Mouse (Mus musculus): ENCODE measurements around the gene Pde6c. TPM values are rescaled to one million over a fixed set of nuclear protein-coding genes. Genes with fewer than 3 reads are reported as not detected.

The Pde6c gene
- polyA plus RNA-seq, 1 experiment from 2014 or later, result 0.06 TPM

DNA sequence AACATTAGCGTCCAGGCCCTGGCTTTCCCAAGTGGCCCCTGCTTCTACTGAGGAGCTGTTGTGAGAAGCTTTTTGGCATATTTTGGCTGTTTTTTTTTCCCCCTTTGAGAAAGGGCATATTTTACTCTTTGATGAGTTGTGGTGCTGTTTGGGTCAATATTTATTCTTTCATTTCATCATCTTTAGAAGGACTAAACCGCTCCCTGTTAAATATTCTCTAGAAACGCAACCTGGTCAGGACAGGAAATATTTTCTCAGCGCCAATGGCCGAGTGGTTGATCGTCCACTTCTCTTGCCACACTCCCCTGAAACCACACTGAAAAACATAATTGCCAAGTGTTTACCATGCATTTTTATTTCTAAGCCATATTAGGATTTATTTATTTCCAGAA is 7.4 kb upstream of the Pde6c start, which contains the start of gene Rbp4:
Rbp4 (minus strand) TSS at position 63 of the 392 bp plus-strand sequence.
- Histone ChIP-seq H3K9me3 (replicated peaks; ENCODE audit: control insufficient read depth, low read length) (no peaks in the 10 kb centered on the region), H3K27ac (ENCODE audit: low read depth, low read length) (no peak within 1 kb of the TSS), H3K4me2 (peak within 1 kb of the TSS; percentile 93), H3K9ac (ENCODE audit: low read depth, low read length) (peak within 1 kb of the TSS; percentile 54; the same call in 1 of the 2 replicates), H3K27me3 (ENCODE audit: control insufficient read depth, insufficient read depth, low read length) (peaks cover 30% of the 10 kb centered on the region), H3K4me3 (ENCODE audit: low read depth, low read length) (peak within 1 kb of the TSS; percentile 64), H3K4me1 (ENCODE audit: control insufficient read depth, insufficient read depth, low read length) (no peaks in the 10 kb centered on the region; the same call in 1 of the 2 replicates), H3K36me3 (ENCODE audit: control insufficient read depth, insufficient read depth, low read length) (no peaks in the 10 kb centered on the region)
- 63% methylated on average over 6 of the region's 6 CpGs for WGBS (ENCODE audit: insufficient replicate concordance)
- no peak for ATAC-seq (replicated peaks; ENCODE audit: insufficient number of reproducible peaks, low FRiP score, low TSS enrichment)

DNA sequence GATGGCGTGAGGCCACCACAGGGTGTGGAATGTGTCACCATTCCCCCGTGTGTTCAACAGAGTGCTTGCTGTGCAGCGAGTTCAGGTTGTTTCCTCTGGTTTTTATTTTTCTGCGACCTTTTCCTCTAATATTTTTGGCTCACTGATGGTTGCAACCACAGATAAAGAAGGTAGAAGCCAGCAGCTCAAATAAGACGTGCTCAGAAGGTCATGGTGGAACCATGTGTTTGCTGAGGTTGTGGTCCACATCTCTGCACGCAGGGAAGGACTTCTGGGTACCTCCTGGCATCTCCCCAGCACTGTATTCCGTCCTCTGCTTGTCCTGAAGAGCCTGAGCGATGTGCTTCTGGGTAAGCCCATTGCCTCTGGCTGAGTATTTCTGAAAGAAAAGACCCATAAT is 5.9 kb upstream of the Pde6c start:
- no peak for ATAC-seq (replicated peaks; ENCODE audit: insufficient number of reproducible peaks, low FRiP score, low TSS enrichment)
- 52% methylated on average over 8 of the region's 8 CpGs for WGBS (ENCODE audit: insufficient replicate concordance)

DNA sequence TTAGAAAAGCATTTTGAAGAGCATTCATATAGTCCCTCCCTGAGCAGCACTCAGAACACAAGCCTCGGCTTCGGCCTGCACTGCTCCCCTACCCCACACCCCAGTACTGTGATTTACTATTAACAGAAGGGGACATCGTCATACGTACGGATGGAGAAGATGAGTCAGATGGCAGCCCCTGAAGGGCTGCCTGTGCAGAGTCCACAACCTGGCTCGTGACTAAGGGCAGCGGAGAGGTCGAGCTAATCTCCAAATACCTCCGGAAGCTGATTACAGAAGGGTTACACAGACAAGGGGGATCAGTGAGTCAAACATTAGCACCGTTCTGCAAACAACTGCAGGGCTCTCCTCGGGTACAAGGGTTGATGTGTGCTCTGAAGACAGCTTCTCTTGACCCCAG is 1.4 kb downstream of the Pde6c start:
- 24% methylated on average over 11 of the region's 11 CpGs for WGBS (ENCODE audit: insufficient replicate concordance)
- H3K36me3 ChIP-seq (ENCODE audit: control insufficient read depth, insufficient read depth, low read length), result no peaks in the 10 kb centered on the region
- H3K27me3 ChIP-seq (ENCODE audit: control insufficient read depth, insufficient read depth, low read length), result no peaks in the 10 kb centered on the region
- H3K4me1 ChIP-seq (ENCODE audit: control insufficient read depth, insufficient read depth, low read length), result peaks cover 3% of the 10 kb centered on the region; the same call in 1 of the 2 replicates
- no peak for ATAC-seq (replicated peaks; ENCODE audit: insufficient number of reproducible peaks, low FRiP score, low TSS enrichment)
- no peak overlapping the region for H3K9ac ChIP-seq (ENCODE audit: low read depth, low read length)
- no peaks in the 10 kb centered on the region for H3K9me3 ChIP-seq (replicated peaks; ENCODE audit: control insufficient read depth, low read length)
- no peak overlapping the region for H3K4me2 ChIP-seq
- no peak overlapping the region for H3K4me3 ChIP-seq (ENCODE audit: low read depth, low read length)
- no peak overlapping the region for H3K27ac ChIP-seq (ENCODE audit: low read depth, low read length)

More for the DNA sequence above, 5.9 kb upstream of the Pde6c start:
- H3K4me3 ChIP-seq (ENCODE audit: low read depth, low read length), result no peak overlapping the region
- H3K27me3 ChIP-seq (ENCODE audit: control insufficient read depth, insufficient read depth, low read length), result peaks cover 30% of the 10 kb centered on the region
- H3K9ac ChIP-seq (ENCODE audit: low read depth, low read length), result no peak overlapping the region
- no peak overlapping the region for H3K27ac ChIP-seq (ENCODE audit: low read depth, low read length)
- H3K4me1 ChIP-seq (ENCODE audit: control insufficient read depth, insufficient read depth, low read length), result no peaks in the 10 kb centered on the region; the same call in 1 of the 2 replicates
- no peaks in the 10 kb centered on the region for H3K36me3 ChIP-seq (ENCODE audit: control insufficient read depth, insufficient read depth, low read length)
- H3K4me2 ChIP-seq, result no peak overlapping the region
- H3K9me3 ChIP-seq (replicated peaks; ENCODE audit: control insufficient read depth, low read length), result no peaks in the 10 kb centered on the region

DNA sequence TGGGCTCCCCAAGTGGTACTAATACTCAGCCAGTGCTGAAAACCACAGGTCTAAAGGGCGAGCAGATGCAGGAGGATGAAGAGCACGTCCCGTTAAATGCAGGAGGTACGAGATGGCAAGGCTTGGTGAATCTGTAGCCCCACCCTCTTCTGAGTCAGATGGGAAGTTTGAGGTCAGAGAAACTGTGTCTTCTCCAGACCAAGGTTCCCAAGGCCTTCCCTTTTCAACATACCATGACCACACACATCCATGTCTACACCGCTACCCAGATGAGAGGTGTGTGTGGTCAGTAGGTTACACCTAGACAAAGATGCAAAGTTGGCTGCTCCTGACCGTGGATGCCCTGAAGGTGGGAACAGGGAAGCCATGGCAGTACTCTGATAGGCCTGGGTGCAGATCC is 2.2 kb downstream of the Pde6c start:
- Histone ChIP-seq H3K27ac (ENCODE audit: low read depth, low read length) (no peak overlapping the region), H3K4me3 (ENCODE audit: low read depth, low read length) (no peak overlapping the region), H3K9me3 (replicated peaks; ENCODE audit: control insufficient read depth, low read length) (no peaks in the 10 kb centered on the region), H3K36me3 (ENCODE audit: control insufficient read depth, insufficient read depth, low read length) (no peaks in the 10 kb centered on the region), H3K9ac (ENCODE audit: low read depth, low read length) (no peak overlapping the region), H3K27me3 (ENCODE audit: control insufficient read depth, insufficient read depth, low read length) (no peaks in the 10 kb centered on the region), H3K4me1 (ENCODE audit: control insufficient read depth, insufficient read depth, low read length) (peaks cover 3% of the 10 kb centered on the region; the same call in 1 of the 2 replicates), H3K4me2 (no peak overlapping the region)
- no peak for ATAC-seq (replicated peaks; ENCODE audit: insufficient number of reproducible peaks, low FRiP score, low TSS enrichment)
- WGBS (ENCODE audit: insufficient replicate concordance), result 79% methylated on average over 6 of the region's 6 CpGs

DNA sequence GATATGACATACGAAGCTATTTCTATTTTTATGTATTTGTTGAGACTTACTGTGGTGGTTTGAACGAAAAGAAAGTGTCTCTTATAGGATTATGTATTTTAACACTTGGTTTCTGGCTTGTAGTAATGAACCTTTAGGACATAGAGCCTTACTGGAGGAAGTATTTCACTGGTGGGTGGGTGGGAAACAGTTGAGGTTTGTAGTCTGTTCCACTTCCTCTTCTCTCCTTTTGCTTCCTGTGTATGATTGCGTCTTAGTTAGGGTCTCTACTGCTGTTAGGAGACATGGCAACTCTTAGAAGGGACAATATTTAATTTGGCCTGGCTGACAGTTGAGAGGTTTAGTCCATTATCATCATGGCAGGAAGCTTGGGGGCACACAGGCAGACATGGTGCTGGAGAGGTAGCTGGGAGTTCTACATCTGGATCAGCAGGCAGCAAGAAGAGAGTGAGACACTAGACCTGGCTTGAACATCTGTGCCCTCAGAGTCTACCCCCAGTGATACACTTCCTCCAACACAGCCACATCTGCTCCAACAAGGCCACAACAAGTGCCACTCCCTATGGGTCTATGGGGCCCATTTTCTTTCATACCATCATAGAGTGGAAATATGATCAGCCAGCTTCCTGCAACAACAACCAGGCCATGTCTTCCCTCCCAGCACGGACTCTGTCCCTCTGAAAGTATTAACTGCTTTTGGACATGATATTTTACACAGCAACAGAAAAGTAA is 11.1 kb downstream of the Pde6c start:
- WGBS (ENCODE audit: insufficient replicate concordance), result 60% methylated on average over 4 of the region's 4 CpGs
- ATAC-seq (replicated peaks; ENCODE audit: insufficient number of reproducible peaks, low FRiP score, low TSS enrichment), result no peak
- no peak overlapping the region for H3K9ac ChIP-seq (ENCODE audit: low read depth, low read length)

DNA sequence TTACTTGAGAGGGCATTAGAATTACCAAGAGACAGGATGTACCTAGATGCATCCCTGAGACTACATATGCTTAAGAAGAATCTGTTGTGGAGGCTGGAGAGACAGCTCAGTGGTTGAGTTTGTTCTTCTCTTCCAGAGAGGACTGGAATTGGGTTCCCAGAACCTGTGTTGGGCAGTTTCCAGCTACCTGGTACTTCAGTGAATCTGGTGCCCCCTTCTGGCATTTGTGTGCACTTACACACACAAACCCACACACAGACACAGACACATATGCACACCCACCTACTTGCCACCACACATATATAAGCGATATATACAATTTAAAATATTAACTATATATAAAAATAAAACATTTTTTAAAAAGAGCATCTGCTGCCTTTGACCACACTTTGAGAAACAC is 23.7 kb downstream of the Pde6c start:
- no peaks in the 10 kb centered on the region for H3K9me3 ChIP-seq (replicated peaks; ENCODE audit: control insufficient read depth, low read length)
- no peaks in the 10 kb centered on the region for H3K36me3 ChIP-seq (ENCODE audit: control insufficient read depth, insufficient read depth, low read length)
- WGBS (ENCODE audit: insufficient replicate concordance), result 95% methylated on average over 1 of the region's 1 CpGs
- H3K9ac ChIP-seq (ENCODE audit: low read depth, low read length), result no peak overlapping the region
- H3K27me3 ChIP-seq (ENCODE audit: control insufficient read depth, insufficient read depth, low read length), result no peaks in the 10 kb centered on the region
- ATAC-seq (replicated peaks; ENCODE audit: insufficient number of reproducible peaks, low FRiP score, low TSS enrichment), result no peak
- no peak overlapping the region for H3K27ac ChIP-seq (ENCODE audit: low read depth, low read length)
- H3K4me3 ChIP-seq (ENCODE audit: low read depth, low read length), result no peak overlapping the region
- no peaks in the 10 kb centered on the region for H3K4me1 ChIP-seq (ENCODE audit: control insufficient read depth, insufficient read depth, low read length)
- no peak overlapping the region for H3K4me2 ChIP-seq

More for the DNA sequence above, 11.1 kb downstream of the Pde6c start:
- H3K4me3 ChIP-seq (ENCODE audit: low read depth, low read length), result no peak overlapping the region
- no peak overlapping the region for H3K4me2 ChIP-seq
- H3K27me3 ChIP-seq (ENCODE audit: control insufficient read depth, insufficient read depth, low read length), result no peaks in the 10 kb centered on the region
- no peaks in the 10 kb centered on the region for H3K36me3 ChIP-seq (ENCODE audit: control insufficient read depth, insufficient read depth, low read length)
- H3K4me1 ChIP-seq (ENCODE audit: control insufficient read depth, insufficient read depth, low read length), result no peaks in the 10 kb centered on the region
- H3K27ac ChIP-seq (ENCODE audit: low read depth, low read length), result no peak overlapping the region
- H3K9me3 ChIP-seq (replicated peaks; ENCODE audit: control insufficient read depth, low read length), result no peaks in the 10 kb centered on the region

DNA sequence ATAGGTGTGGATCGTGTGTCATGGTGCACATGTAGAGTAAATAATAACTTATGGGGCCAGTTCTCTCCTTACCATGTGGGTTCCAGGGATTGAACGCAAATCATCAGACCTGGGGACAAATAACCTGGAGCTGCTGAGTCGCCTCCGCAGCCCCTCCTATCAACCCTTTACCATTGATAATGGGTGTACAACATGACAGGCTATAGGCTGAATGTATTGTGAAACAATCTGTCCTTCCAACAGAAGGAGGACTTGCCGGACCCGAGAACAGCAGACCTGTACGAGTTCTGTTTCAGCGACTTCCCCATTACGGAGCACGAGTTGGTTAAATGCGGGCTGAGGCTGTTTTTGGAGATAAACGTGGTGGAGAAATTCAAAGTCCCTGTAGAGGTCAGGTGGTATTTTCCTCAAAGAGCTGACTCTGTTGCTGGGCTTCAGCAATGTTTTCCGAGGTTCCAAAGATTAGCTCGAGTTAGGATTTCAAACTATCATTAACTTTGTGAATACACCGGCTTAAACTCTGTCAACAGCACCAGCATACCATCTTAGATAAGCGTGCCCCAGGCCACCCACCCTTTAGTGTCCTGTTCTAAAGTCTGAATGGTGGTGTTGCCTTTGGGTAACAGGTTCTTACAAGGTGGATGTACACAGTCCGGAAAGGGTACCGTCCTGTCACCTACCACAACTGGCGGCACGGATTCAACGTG is 29.2 kb downstream of the Pde6c start:
- H3K9ac ChIP-seq (ENCODE audit: low read depth, low read length), result no peak overlapping the region
- H3K9me3 ChIP-seq (replicated peaks; ENCODE audit: control insufficient read depth, low read length), result no peaks in the 10 kb centered on the region
- H3K4me2 ChIP-seq, result no peak overlapping the region
- 86% methylated on average over 21 of the region's 21 CpGs for WGBS (ENCODE audit: insufficient replicate concordance)
- no peak overlapping the region for H3K27ac ChIP-seq (ENCODE audit: low read depth, low read length)
- no peak for ATAC-seq (replicated peaks; ENCODE audit: insufficient number of reproducible peaks, low FRiP score, low TSS enrichment)
- H3K4me3 ChIP-seq (ENCODE audit: low read depth, low read length), result no peak overlapping the region
- no peaks in the 10 kb centered on the region for H3K4me1 ChIP-seq (ENCODE audit: control insufficient read depth, insufficient read depth, low read length)
- H3K36me3 ChIP-seq (ENCODE audit: control insufficient read depth, insufficient read depth, low read length), result no peaks in the 10 kb centered on the region
- no peaks in the 10 kb centered on the region for H3K27me3 ChIP-seq (ENCODE audit: control insufficient read depth, insufficient read depth, low read length)

DNA sequence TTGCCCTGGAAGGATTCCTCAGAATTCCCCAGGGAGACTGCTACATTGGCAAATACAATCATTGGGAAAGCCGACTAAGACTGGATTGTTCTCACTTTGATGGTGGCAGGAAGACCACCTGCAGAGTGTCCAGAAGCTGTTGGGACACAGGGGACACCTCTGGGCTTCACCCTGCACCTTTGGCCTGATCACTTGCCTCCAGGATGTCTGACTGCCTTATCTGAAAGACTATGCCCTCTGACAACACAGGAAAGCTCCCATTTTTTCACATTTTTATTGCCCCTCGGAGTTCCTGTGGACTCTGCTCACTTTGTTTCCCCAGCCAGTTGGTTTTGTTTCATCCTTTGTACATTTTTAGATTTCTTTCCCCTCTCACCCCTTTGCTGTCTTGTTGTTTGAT is 32.1 kb downstream of the Pde6c start:
- no peak overlapping the region for H3K4me2 ChIP-seq
- no peaks in the 10 kb centered on the region for H3K27me3 ChIP-seq (ENCODE audit: control insufficient read depth, insufficient read depth, low read length)
- H3K27ac ChIP-seq (ENCODE audit: low read depth, low read length), result no peak overlapping the region
- 44% methylated on average over 2 of the region's 2 CpGs for WGBS (ENCODE audit: insufficient replicate concordance)
- no peaks in the 10 kb centered on the region for H3K4me1 ChIP-seq (ENCODE audit: control insufficient read depth, insufficient read depth, low read length)
- no peaks in the 10 kb centered on the region for H3K9me3 ChIP-seq (replicated peaks; ENCODE audit: control insufficient read depth, low read length)
- H3K4me3 ChIP-seq (ENCODE audit: low read depth, low read length), result no peak overlapping the region
- H3K36me3 ChIP-seq (ENCODE audit: control insufficient read depth, insufficient read depth, low read length), result no peaks in the 10 kb centered on the region
- H3K9ac ChIP-seq (ENCODE audit: low read depth, low read length), result no peak overlapping the region
- ATAC-seq (replicated peaks; ENCODE audit: insufficient number of reproducible peaks, low FRiP score, low TSS enrichment), result no peak
